Mouse (Mus musculus) stomach, embryonic 15.5 days (tissue): Measurements from ENCODE around the gene Bnc1. TPM values are rescaled to one million over a fixed set of nuclear protein-coding genes. Genes with fewer than 3 reads are reported as not detected.
A peak's percentile ranks its signal among the peaks of the same experiment; 100 is the strongest.

Source experiments
- ATAC-seq: fragments of 200-750 bp; cut with Nextera tagmentation; 2 replicates; pipeline ENCODE4 v1.8.0; 2017; ENCODE audit warnings: low read depth, moderate number of reproducible peaks, moderate TSS enrichment; ENCODE audit not compliant: insufficient read depth, low FRiP score
- H3K27ac ChIP-seq: fragments of 300-500 bp; sonication (generic); 2 replicates; pipeline ENCODE4 v1.5.1; 2015; ENCODE audit warnings: mild to moderate bottlenecking, inconsistent platforms
- H3K27me3 ChIP-seq: fragments of 300-500 bp; sonication (generic); replicated peaks from 2 replicates; pipeline ENCODE4 v1.6.1; 2015; ENCODE audit warnings: inconsistent platforms
- H3K36me3 ChIP-seq: fragments of 300-500 bp; sonication (generic); 2 replicates; pipeline ENCODE4 v1.6.1; 2015; ENCODE audit warnings: inconsistent platforms
- H3K4me1 ChIP-seq: fragments of 300-500 bp; sonication (generic); 2 replicates; pipeline ENCODE4 v1.6.1; 2015; ENCODE audit warnings: inconsistent platforms
- H3K4me2 ChIP-seq: fragments of 300-500 bp; sonication (generic); 2 replicates; pipeline ENCODE4 v1.6.1; 2015; ENCODE audit warnings: mild to moderate bottlenecking, inconsistent platforms
- H3K4me3 ChIP-seq: fragments of 300-500 bp; sonication (generic); replicated peaks from 2 replicates; pipeline ENCODE4 v1.5.1; 2015; ENCODE audit warnings: inconsistent platforms
- H3K9ac ChIP-seq: fragments of 300-500 bp; sonication (generic); 2 replicates; pipeline ENCODE4 v1.6.1; 2015; ENCODE audit warnings: inconsistent platforms
- H3K9me3 ChIP-seq: fragments of 300-500 bp; sonication (generic); 2 replicates; pipeline ENCODE4 v1.6.1; 2016; ENCODE audit warnings: inconsistent platforms
- WGBS: fragments of 180-500 bp; shearing (Covaris S2); methylation state at CpG from one replicate; pipeline ENCODE4 v1.1.7; 2015; 5-methylcytosine and 5-hydroxymethylcytosine counted together
- polyA plus RNA-seq: library from polyadenylated mRNA; unstranded; fragments of >200 nt; fragmentation: Nextera tagmentation; extraction: Ambion mirVana; gene quantifications from 2 replicates; pipeline ENCODE4 v1.2.1, GENCODE M21; 2015

The Bnc1 gene
- polyA plus RNA-seq, 1 experiment from 2014 or later, result 4.0 TPM

GRCm38 (mm10) chr7:81928998-81929397 lies 63.1 kb downstream of the Bnc1 start:
- no peaks in the 10 kb centered on the region for H3K36me3 ChIP-seq
- 70% methylated on average over 7 of the region's 7 CpGs for WGBS
- no peak overlapping the region for H3K27ac ChIP-seq
- H3K4me3 ChIP-seq, result no peak overlapping the region
- no peaks in the 10 kb centered on the region for H3K4me1 ChIP-seq
- no peak overlapping the region for H3K9ac ChIP-seq
- no peaks in the 10 kb centered on the region for H3K9me3 ChIP-seq
- H3K4me2 ChIP-seq, result no peak overlapping the region
- no peaks in the 10 kb centered on the region for H3K27me3 ChIP-seq
- no peak for ATAC-seq

DNA sequence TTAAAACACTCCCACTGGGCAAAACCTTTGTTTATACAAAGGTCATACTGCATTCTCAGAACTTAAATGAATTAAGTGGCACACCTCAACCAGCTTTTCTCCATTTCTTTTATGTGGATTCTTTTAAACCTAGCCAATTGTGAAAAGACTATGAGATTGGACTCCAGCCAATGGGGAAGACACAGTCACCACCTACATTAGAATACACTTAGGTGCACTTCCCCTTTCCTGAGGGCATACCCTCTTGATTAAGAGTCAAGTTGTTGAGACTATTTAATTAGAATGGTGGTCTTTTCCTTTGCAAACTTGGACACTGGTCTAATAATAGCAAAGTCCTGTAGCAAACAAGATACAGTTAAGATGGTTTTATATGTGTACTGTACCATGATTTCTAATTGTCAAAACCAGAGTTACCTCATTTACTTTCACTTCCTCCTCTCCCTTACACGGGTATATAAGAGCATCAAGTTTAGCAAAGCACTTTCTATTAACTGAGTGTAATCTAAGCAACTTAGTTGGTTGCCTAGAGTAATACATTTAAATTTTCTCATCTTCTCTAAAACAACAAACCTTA lies 70.6 kb downstream of the Bnc1 start:
- Histone ChIP-seq H3K27me3 (no peaks in the 10 kb centered on the region), H3K4me2 (no peak overlapping the region), H3K9ac (no peak overlapping the region), H3K27ac (no peak overlapping the region), H3K4me3 (no peak overlapping the region), H3K36me3 (no peaks in the 10 kb centered on the region), H3K9me3 (no peaks in the 10 kb centered on the region), H3K4me1 (no peaks in the 10 kb centered on the region)
- 43% methylated on average over 1 of the region's 1 CpGs for WGBS
- ATAC-seq, result no peak

DNA sequence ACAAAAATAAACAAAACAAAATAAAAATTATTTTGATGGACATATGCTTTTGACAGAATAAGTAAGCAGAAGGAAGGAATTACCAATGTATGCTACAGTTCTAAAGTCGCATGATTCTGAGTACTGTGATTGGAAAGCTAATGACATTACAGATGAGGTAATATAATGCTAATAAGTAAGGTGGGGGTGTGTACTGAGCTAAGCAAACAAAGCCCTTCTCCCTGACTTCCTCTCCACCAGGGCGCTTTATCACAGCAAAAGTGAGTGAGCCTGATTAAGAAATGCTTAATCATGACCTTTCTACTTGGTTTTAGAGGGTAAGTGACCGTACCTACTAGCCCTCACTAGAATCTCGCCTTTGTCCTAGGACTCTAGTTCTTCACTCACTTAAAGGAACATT lies 71.8 kb downstream of the Bnc1 start:
- ATAC-seq, result peak; percentile 56; the same call in 1 of the 2 replicates

GRCm38 (mm10) chr7:81918316-81918715 lies 73.8 kb downstream of the Bnc1 start:
- H3K9ac ChIP-seq, result no peak overlapping the region
- 76% methylated on average over 5 of the region's 5 CpGs for WGBS
- no peaks in the 10 kb centered on the region for H3K36me3 ChIP-seq
- no peaks in the 10 kb centered on the region for H3K4me1 ChIP-seq
- no peak overlapping the region for H3K27ac ChIP-seq
- no peaks in the 10 kb centered on the region for H3K27me3 ChIP-seq
- H3K9me3 ChIP-seq, result no peaks in the 10 kb centered on the region
- no peak for ATAC-seq
- H3K4me3 ChIP-seq, result no peak overlapping the region
- H3K4me2 ChIP-seq, result no peak overlapping the region

More for the DNA sequence above, 71.8 kb downstream of the Bnc1 start:
- no peaks in the 10 kb centered on the region for H3K9me3 ChIP-seq
- H3K9ac ChIP-seq, result no peak overlapping the region
- 67% methylated on average over 4 of the region's 4 CpGs for WGBS
- no peaks in the 10 kb centered on the region for H3K4me1 ChIP-seq
- H3K27me3 ChIP-seq, result no peaks in the 10 kb centered on the region
- no peaks in the 10 kb centered on the region for H3K36me3 ChIP-seq
- no peak overlapping the region for H3K27ac ChIP-seq
- H3K4me2 ChIP-seq, result no peak overlapping the region
- no peak overlapping the region for H3K4me3 ChIP-seq

Other genes starting within 250 kb of the Bnc1 start
- 143 and 144 TPM in 2 replicates for gene Ramac, start 229.4 kb downstream of the Bnc1 start, polyA plus RNA-seq
- 48.6 and 53.1 TPM in 2 replicates for gene 3110040N11Rik, start 202.8 kb downstream of the Bnc1 start, polyA plus RNA-seq
- 58.2 and 67.0 TPM in 2 replicates for gene Btbd1, start 162.9 kb downstream of the Bnc1 start, polyA plus RNA-seq
- gene Gm10160, start 136.5 kb downstream of the Bnc1 start, polyA plus RNA-seq, result not detected in 2 replicates
- gene Tm6sf1, start 133.3 kb downstream of the Bnc1 start, polyA plus RNA-seq, result 11.1 and 15.2 TPM in 2 replicates
- 12.0 and 12.4 TPM in 2 replicates for gene Hdgfl3, start 57.8 kb downstream of the Bnc1 start, polyA plus RNA-seq
- 10.2 and 11.3 TPM in 2 replicates for gene Sh3gl3, start 181.5 kb upstream of the Bnc1 start, polyA plus RNA-seq